Mouse (Mus musculus) heart, embryonic 16.5 days (tissue): Measurements from ENCODE around the gene Gm11084. TPM values are rescaled to one million over a fixed set of nuclear protein-coding genes. Genes with fewer than 3 reads are reported as not detected.

Experiments used
- ATAC-seq: fragments of 200-750 bp; cut with Nextera tagmentation; replicated peaks from 2 replicates; pipeline ENCODE4 v1.8.0; 2017; ENCODE audit warnings: moderate number of reproducible peaks; ENCODE audit not compliant: insufficient read depth, low FRiP score; ENCODE audit errors: extremely low read depth
- H3K27ac ChIP-seq: fragments of 300-500 bp; sonication (generic); 2 replicates; pipeline ENCODE4 v1.5.1; 2014; ENCODE audit warnings: mild to moderate bottlenecking, low read length, control low read depth, moderate library complexity
- H3K27me3 ChIP-seq: fragments of 300-500 bp; sonication (generic); 2 replicates; pipeline ENCODE4 v1.6.1; 2014; ENCODE audit warnings: low read length, mixed read lengths; ENCODE audit not compliant: control insufficient read depth, insufficient read depth
- H3K36me3 ChIP-seq: fragments of 300-500 bp; sonication (generic); 2 replicates; pipeline ENCODE4 v1.6.1; 2014; ENCODE audit not compliant: control insufficient read depth, insufficient read depth
- H3K4me1 ChIP-seq: fragments of 300-500 bp; sonication (generic); 2 replicates; pipeline ENCODE4 v1.6.1; 2014; ENCODE audit warnings: low read length, mixed read lengths; ENCODE audit not compliant: control insufficient read depth, insufficient read depth
- H3K4me2 ChIP-seq: fragments of 300-500 bp; sonication (generic); 2 replicates; pipeline ENCODE4 v1.6.1; 2014; ENCODE audit warnings: low read depth, mild to moderate bottlenecking, control low read depth, low read length
- H3K4me3 ChIP-seq: fragments of 300-500 bp; sonication (generic); 2 replicates; pipeline ENCODE4 v1.5.1; 2014; ENCODE audit warnings: mild to moderate bottlenecking, control low read depth, low read length
- H3K9ac ChIP-seq: fragments of 300-500 bp; sonication (generic); 2 replicates; pipeline ENCODE4 v1.6.1; 2014; ENCODE audit warnings: low read length, control low read depth
- H3K9me3 ChIP-seq: fragments of 300-500 bp; sonication (generic); replicated peaks from 2 replicates; pipeline ENCODE4 v1.6.1; 2016; ENCODE audit warnings: low read length; ENCODE audit not compliant: control insufficient read depth
- WGBS: fragments of 180-500 bp; shearing (Covaris S2); extraction: QIAGEN DNeasy Blood & Tissue Kit; methylation state at CpG from one replicate; pipeline ENCODE4 v1.1.7; 2014; 5-methylcytosine and 5-hydroxymethylcytosine counted together
- microRNA-seq: library from miRNA; unstranded; fragments of <30 nt; microRNA quantifications from one replicate; pipeline ENCODE4, GENCODE M21; 2017
- polyA plus RNA-seq: library from polyadenylated mRNA; unstranded; fragments of >200 nt; fragmentation: Nextera tagmentation; extraction: Ambion mirVana; gene quantifications from 2 replicates; pipeline ENCODE4 v1.2.1, GENCODE M21; 2015

Gene Gm11084
- polyA plus RNA-seq, 1 experiment from 2014 or later: not detected

DNA sequence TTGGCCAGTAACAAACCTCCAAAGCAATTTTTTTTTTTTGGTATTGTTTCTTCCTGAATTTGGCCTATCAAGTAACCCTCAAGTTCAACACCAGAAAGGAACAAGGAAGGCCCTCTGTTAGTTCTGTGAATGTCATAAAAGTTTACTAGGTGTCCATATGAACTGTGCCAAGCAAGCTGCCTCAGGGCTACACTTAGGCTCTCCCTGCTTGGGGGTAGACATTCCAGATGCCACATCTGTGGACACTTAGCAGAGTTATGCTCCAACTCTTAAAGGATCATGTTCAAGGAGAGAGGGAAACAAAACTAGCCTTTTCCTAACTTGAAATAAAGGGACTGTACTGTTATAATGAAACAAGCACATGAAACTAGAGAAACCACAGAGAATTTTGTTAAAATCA lies 54.3 kb downstream of the Gm11084 start:
- no peaks in the 10 kb centered on the region for H3K27me3 ChIP-seq
- ATAC-seq: no peak

DNA sequence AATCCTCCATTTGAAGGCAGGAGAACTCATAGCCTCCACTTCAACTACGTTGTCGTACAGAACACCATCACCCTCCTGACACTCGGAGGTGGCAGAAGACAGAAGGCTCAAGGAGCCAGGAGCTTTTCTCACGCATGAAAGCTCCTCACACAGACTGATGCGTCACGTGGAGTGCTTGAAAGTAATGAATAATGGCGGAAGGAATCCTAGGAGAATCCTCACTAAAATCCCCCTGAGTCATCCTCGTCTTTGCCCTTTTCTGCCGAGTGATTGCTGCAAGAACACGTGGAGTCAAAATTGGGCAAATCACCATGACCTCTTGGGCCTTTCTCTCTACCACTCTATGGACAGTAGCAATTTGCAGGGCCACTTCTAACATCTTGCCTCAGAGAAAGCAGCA lies 61.5 kb downstream of the Gm11084 start:
- Histone ChIP-seq H3K9me3 (no peaks in the 10 kb centered on the region), H3K27ac (no peak overlapping the region), H3K9ac (no peak overlapping the region), H3K4me2 (no peak overlapping the region), H3K27me3 (no peaks in the 10 kb centered on the region), H3K4me3 (no peak overlapping the region), H3K4me1 (no peaks in the 10 kb centered on the region), H3K36me3 (no peaks in the 10 kb centered on the region)
- ATAC-seq: no peak
- WGBS: 86% methylated on average over 10 of the region's 10 CpGs

More for the DNA sequence above, 54.3 kb downstream of the Gm11084 start:
- H3K36me3 ChIP-seq: peaks cover 7% of the 10 kb centered on the region; the same call in 1 of the 2 replicates
- H3K9ac ChIP-seq: no peak overlapping the region
- no peak overlapping the region for H3K27ac ChIP-seq
- no peak overlapping the region for H3K4me2 ChIP-seq
- no peaks in the 10 kb centered on the region for H3K9me3 ChIP-seq
- H3K4me1 ChIP-seq: no peaks in the 10 kb centered on the region
- no peak overlapping the region for H3K4me3 ChIP-seq

Small RNA genes lying within 50 kb of the gene (microRNA-seq; reads per million reads assigned to microRNA genes)
- not detected for gene Gm25960

Other genes with a start within 250 kb of the Gm11084 start
- gene Sp3, start 6.3 kb downstream of the Gm11084 start, polyA plus RNA-seq: 34.8 and 37.5 TPM in 2 replicates
- 59.8 and 65.5 TPM in 2 replicates for gene Ola1, start 232.2 kb upstream of the Gm11084 start, polyA plus RNA-seq